Mouse (Mus musculus) Patski (cell line): Measurements from ENCODE around the gene Slc35d1. TPM values are rescaled to one million over a fixed set of nuclear protein-coding genes. Genes with fewer than 3 reads are reported as not detected.

ENCODE experiments used
- ATAC-seq: fragments of 100-300 bp; one replicate; pipeline ENCODE4 v1.8.0; 2021
- CTCF ChIA-PET: fragments of 350-600 bp; sonication (Branson Sonifier 250); formaldehyde crosslinking; loops from one replicate; lab custom pipeline; 2022; ENCODE audit warnings: inconsistent platforms; lab: Charles Lee
- POLR2A ChIA-PET: fragments of 350-600 bp; sonication (Branson Sonifier 250); formaldehyde crosslinking; loops from one replicate; lab custom pipeline; 2022; ENCODE audit warnings: antibody characterized with exemption, inconsistent platforms; lab: Charles Lee
- DNase-seq: peaks from one replicate; pipeline ENCODE4 v3.0.0-alpha.2; 2011; ENCODE audit warnings: low read depth, low spot score
- H3K27me3 ChIP-seq: fragments of 371-371 bp; one replicate; pipeline ENCODE4 v1.5.1; 2021
- CTCF ChIP-seq: fragments of 100-300 bp; IDR thresholded peaks from one replicate; pipeline ENCODE4 v1.5.1; 2021
- in situ Hi-C: fragments of 300-500 bp; cut with MboI; formaldehyde crosslinking; loops from 3 replicates; pipeline ENCODE4 v1.11.1; 2018; ENCODE audit warnings: low pct_unique_long_range_greater_than_20kb, mixed read lengths
- polyA plus RNA-seq: library from polyadenylated mRNA; unstranded; gene quantifications from one replicate; pipeline ENCODE4 v1.2.3, GENCODE M21; 2021

Slc35d1 gene
- polyA plus RNA-seq, result 3.7 TPM

DNA sequence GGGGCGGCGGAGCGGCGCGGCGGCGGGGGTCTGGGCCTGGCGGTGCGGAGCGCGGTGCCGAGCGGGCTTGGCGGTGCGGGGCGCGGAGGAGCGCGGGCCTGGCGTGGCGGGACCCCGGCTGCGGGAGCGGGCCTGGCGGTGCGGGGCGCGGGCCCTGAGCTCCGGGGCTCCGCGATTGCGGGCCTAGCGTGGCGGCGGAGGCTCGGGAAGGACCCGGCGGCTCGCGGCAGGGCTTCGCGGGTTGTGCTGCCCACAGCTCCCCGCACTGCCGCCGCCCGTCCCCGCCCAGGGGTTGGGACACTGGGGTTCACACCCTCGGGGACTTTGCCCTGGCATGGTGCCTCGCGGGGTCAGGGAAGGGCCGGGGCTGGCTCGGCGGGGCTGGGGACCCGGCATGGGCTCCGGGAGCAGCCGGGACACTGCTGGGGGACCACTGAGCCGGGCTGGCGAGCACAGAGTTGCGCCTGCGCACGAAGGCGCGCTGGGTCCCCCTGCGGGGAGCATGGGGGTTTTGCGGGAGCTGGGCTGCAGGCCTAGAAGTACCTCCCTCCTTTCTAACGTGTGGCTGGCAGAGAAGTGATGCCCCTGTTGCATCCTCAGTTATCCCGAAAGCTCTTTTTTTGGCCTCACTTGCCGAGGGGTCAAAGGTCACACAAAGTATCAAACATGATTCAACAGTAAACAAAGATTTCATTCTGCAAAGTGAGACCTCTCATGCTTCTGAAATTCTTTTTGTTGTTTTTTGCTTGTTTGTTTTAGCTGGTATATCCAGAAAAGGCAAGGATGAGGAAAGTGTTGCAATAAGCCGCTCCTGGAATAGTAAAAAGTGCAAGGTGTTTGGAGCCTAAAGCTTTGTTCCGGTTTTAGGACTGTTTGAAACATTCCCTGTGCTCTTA lies at the start of gene Slc35d1:
Slc35d1 (minus strand) TSS at position 240 of the 896 bp plus-strand sequence.
- ATAC-seq, result peak; percentile 84
- CTCF ChIA-PET, result no interaction called here
- POLR2A ChIA-PET, result interaction anchor here (1.0 to 1.4 kb wide), 3 partner anchors 10 to 99 kb away, joined by 3 to 4 read pairs (median 3); partner anchors contain the start of gene Oma1
- TF ChIP-seq CTCF, result no peak
- in situ Hi-C loops, result no loop called here
- peak; percentile 13 for DNase-seq
- no peaks in the 10 kb centered on the region for H3K27me3 ChIP-seq

GRCm38 (mm10) chr4:103263812-103264396 lies 48.9 kb upstream of the Slc35d1 start:
- ChIA-PET POLR2A (no interaction called here), CTCF (no interaction called here)
- in situ Hi-C loops, result no loop called here
- DNase-seq (no peak), ATAC-seq (no peak)
- TF ChIP-seq CTCF, result no peak
- no peaks in the 10 kb centered on the region for H3K27me3 ChIP-seq

DNA sequence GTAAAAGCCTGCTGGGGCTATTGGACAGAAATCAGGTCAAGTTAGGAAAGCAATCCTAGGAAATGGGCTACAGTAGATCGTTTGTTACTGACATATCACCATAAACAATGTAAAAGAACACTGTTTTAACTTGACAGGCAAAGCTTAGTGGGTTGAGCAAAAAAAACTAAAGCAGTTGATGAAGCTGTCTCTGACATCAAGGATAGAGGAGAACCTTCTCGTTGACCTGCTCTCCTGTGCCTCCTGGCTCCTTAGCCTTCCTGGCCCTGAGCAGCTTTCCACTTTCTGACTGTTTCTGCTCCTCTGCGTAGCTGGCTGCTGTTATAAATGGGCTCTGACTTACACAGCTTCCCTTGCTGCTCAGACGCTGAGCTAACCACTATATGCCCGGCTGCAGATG lies 48.4 kb upstream of the Slc35d1 start:
- POLR2A ChIA-PET, result no interaction called here
- H3K27me3 ChIP-seq, result no peaks in the 10 kb centered on the region
- CTCF ChIA-PET, result no interaction called here
- DNase-seq (no peak), ATAC-seq (no peak)
- TF ChIP-seq CTCF, result no peak
- in situ Hi-C loops, result no loop called here

GRCm38 (mm10) chr4:103258817-103259216 lies 43.9 kb upstream of the Slc35d1 start:
- no peak for TF ChIP-seq CTCF
- H3K27me3 ChIP-seq, result peaks cover 4% of the 10 kb centered on the region
- POLR2A ChIA-PET, result no interaction called here
- ATAC-seq (no peak), DNase-seq (no peak)
- CTCF ChIA-PET, result interaction anchor here (1.2 kb wide), 1 partner anchor 22 kb away, joined by 3 read pairs; no protein-coding TSS in a partner anchor
- in situ Hi-C loops, result no loop called here

- no peak for ATAC-seq
- in situ Hi-C loops, result no loop called here
- DNase-seq, result no peak
- H3K27me3 ChIP-seq, result peaks cover 4% of the 10 kb centered on the region
- no peak for TF ChIP-seq CTCF
- POLR2A ChIA-PET, result no interaction called here
- CTCF ChIA-PET, result interaction anchor here (1.0 kb wide), 1 partner anchor 15 kb away, joined by 3 read pairs; no protein-coding TSS in a partner anchor
These were observed 38.9 kb upstream of the Slc35d1 start for GRCm38 (mm10) chr4:103253846-103254245.

DNA sequence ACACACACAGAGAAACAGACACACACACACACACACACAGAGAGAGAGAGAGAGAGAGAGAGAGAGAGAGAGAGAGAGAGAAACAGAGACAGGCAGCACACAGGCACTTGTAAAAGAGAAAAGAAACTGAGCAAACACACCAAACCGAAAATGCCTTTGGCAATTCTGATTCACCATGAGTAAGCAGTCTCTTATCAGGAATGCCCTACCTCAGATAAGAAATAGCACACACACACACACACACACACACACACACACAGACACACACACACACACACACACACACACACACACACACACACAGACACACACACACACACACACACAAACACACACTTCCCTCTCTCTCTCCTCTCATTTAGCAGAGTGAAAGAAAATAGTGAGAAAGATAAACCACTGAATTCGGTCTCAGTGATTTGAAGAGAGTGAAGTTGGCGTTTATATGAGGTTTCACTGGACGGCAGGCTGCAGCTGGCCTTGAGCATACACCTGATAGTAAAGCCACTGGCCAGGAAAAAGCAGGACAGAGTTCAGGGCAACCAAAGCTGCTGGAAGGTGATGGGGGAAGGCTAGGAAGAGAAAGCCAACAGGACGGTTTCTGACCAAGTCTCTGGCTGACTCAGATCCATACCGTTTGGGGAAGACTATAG lies 34.6 kb upstream of the Slc35d1 start:
- in situ Hi-C loops, result no loop called here
- no peaks in the 10 kb centered on the region for H3K27me3 ChIP-seq
- no peak for TF ChIP-seq CTCF
- ChIA-PET POLR2A (no interaction called here), CTCF (no interaction called here)
- no peak for ATAC-seq
- DNase-seq, result no peak

DNA sequence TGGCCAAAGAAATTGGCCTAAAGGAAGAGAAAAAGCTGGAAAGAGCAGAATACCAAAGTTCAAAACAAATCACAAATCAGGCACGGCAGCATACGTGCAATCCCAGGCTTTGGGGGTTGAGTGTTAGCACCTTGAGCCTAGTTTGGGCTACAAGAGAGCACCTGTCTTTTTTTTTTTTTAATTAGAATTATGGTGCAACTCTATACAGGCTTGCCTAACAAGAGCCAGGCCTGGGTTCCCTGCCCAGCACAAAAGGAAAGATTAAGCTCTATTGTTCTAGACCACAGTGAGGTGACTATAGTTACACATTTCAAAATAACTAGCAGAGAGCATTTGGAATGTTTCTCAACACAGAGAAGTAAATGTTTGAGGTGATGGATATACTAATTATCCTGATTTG lies 32.8 kb upstream of the Slc35d1 start:
- H3K27me3 ChIP-seq, result no peaks in the 10 kb centered on the region
- DNase-seq (no peak), ATAC-seq (no peak)
- POLR2A ChIA-PET, result no interaction called here
- TF ChIP-seq CTCF, result no peak
- CTCF ChIA-PET, result no interaction called here
- in situ Hi-C loops, result no loop called here

DNA sequence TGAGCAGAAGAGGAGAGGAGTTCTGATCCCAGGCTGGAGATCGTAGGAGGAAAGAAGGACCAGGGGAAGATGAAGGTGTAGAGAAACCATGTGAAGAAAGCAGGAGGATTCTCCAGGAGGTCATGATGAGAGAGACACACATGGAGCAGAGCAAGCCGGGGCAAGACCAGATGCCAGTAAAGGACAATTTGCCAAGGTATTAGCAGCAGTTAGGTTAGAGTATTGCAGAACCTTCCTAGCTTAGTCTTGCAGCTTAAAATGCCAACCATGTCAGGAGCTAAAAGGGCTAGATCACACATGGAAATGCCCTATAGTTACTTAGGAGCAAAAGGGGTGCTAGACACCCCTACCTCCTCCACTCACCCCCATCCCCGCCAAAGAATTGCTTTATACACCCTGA lies 32.3 kb upstream of the Slc35d1 start:
- DNase-seq (no peak), ATAC-seq (no peak)
- CTCF ChIA-PET, result no interaction called here
- no peak for TF ChIP-seq CTCF
- in situ Hi-C loops, result no loop called here
- H3K27me3 ChIP-seq, result no peaks in the 10 kb centered on the region
- POLR2A ChIA-PET, result no interaction called here

GRCm38 (mm10) chr4:103232156-103232555 lies 17.2 kb upstream of the Slc35d1 start:
- POLR2A ChIA-PET, result no interaction called here
- in situ Hi-C loops, result no loop called here
- no peak for DNase-seq

DNA sequence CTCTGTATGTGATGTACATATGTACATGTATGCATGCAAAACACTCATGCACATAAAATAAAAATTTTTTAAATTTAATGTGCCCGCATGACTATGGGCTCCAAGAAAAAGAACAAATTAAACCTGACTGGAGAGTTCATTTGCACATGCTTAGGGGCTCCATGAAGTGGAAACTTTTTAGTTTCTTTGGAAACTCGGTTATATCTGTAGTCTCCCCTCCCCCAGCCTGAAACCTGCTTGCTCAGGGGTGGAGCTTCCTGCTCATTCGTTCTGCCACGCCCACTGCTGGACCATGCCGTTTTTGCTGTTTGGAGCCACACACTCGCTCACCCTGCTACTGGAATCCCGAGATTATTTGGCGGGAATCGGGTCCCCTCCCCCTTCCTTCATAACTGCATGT lies 7.9 kb upstream of the Slc35d1 start:
- ChIA-PET POLR2A (no interaction called here), CTCF (no interaction called here)
- H3K27me3 ChIP-seq, result no peaks in the 10 kb centered on the region
- in situ Hi-C loops, result no loop called here
- no peak for TF ChIP-seq CTCF
- DNase-seq (no peak), ATAC-seq (no peak)

More at GRCm38 (mm10) chr4:103232156-103232555, 17.2 kb upstream of the Slc35d1 start:
- no peak for TF ChIP-seq CTCF
- H3K27me3 ChIP-seq, result no peaks in the 10 kb centered on the region
- ATAC-seq, result no peak
- CTCF ChIA-PET, result no interaction called here

- H3K27me3 ChIP-seq, result no peaks in the 10 kb centered on the region
- in situ Hi-C loops, result no loop called here
- POLR2A ChIA-PET, result no interaction called here
- ATAC-seq (no peak), DNase-seq (no peak)
- CTCF ChIA-PET, result no interaction called here
- no peak for TF ChIP-seq CTCF
These were observed 6.8 kb upstream of the Slc35d1 start for GRCm38 (mm10) chr4:103221789-103222188.
